Mouse (Mus musculus): Measurements from ENCODE around the gene Abcg5. TPM values are rescaled to one million over a fixed set of nuclear protein-coding genes. Genes with fewer than 3 reads are reported as not detected.

Gene Abcg5
- polyA plus RNA-seq, 1 experiment, result not detected

DNA sequence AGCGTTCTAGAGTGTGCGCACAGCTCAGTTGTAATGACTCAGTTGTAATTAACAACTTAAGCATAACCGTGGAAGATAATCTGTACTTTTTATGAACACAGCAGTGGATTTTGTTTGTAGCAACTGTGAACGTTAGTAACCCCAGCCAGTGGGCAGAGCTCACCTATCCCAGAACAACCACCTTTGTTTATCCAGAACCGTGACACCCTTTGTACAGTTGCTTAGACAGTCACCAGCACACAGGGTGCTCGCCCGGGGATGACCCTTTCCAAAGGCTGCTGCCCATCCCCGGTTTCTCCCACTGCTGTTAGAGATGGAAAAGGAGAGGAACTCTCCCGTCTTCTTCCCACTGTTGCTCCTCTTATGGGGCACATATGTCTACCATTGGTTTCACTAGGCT lies 29.3 kb downstream of the Abcg5 start:
- TF ChIP-seq CTCF (IDR thresholded peaks at IDR 0.05; ENCODE audit: low read depth, low read length) (no peak), POLR2A (IDR thresholded peaks at IDR 0.05; ENCODE audit: borderline replicate concordance, low read depth, low read length) (no peak)
- Histone ChIP-seq H3K4me3 (ENCODE audit: insufficient read depth, low read length) (no peak overlapping the region), H3K27ac (ENCODE audit: insufficient read depth, low read depth, low read length) (no peak overlapping the region), H3K4me1 (ENCODE audit: control insufficient read depth, insufficient read depth, low read length) (no peaks in the 10 kb centered on the region)

DNA sequence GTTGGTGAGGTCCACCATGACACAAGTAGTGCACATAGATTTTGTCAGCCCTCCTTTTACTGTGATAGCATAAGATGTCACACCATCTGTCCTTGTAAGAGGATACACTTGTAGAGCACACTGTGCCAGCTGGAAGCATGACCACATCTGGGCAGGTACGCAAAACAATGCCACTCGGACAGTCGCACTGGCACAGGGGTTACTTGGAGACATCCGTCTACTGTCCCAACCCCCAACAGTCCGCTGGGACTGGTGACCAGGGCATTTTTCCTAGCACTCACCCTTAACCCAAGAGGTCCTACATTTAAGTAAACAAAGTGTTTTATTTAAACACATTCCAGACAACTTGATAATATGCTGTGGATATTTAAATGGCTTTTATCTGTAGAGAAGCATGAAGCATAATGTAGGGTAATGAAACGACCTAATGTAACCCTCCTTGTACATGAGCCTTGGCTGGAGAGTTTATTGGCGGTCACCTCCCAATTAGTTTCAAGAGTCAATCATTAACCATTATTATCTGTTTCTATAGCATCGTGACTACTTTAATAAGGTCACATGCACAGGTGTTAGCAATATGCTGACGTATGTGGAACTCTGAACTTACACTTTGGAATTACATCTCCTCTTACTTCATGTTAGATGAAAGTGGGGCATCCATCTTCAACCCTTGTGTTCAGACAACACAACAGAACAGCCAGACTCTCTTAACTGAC lies 32.4 kb downstream of the Abcg5 start:
- Histone ChIP-seq H3K4me1 (ENCODE audit: control insufficient read depth, insufficient read depth, low read length) (peaks cover 17% of the 10 kb centered on the region), H3K27ac (ENCODE audit: insufficient read depth, low read depth, low read length) (no peak overlapping the region), H3K4me3 (ENCODE audit: insufficient read depth, low read length) (no peak overlapping the region)
- TF ChIP-seq POLR2A (IDR thresholded peaks at IDR 0.05; ENCODE audit: borderline replicate concordance, low read depth, low read length), result no peak
- TF ChIP-seq CTCF (IDR thresholded peaks at IDR 0.05; ENCODE audit: low read depth, low read length), result no peak

DNA sequence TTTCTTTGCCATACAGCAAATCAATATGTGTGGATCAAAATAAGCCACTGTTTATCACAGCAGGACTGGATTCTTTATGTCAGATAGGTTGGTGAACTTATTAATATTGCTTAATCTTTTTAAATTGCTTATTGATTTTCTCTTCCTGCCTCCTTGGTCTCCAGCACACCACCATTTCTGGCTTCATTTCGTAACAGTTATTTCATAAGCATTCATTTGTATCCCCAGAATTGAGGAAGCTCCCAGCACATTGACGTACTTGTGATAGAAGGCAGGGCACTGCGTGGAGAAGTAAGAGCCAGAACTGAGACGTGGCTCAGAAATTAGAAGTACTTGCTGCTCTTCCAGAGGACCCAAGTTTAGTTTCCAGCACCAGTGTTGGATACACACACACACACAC lies 35.2 kb downstream of the Abcg5 start:
- H3K4me1 ChIP-seq (ENCODE audit: control insufficient read depth, insufficient read depth, low read length), result peaks cover 17% of the 10 kb centered on the region
- TF ChIP-seq CTCF (IDR thresholded peaks at IDR 0.05; ENCODE audit: low read depth, low read length) (no peak), POLR2A (IDR thresholded peaks at IDR 0.05; ENCODE audit: borderline replicate concordance, low read depth, low read length) (no peak)
- 0 out of 2 replicates have a peak overlapping the region, but pooled peaks have one; percentile 34 for H3K27ac ChIP-seq (ENCODE audit: insufficient read depth, low read depth, low read length)
- H3K4me3 ChIP-seq (ENCODE audit: insufficient read depth, low read length), result no peak overlapping the region

DNA sequence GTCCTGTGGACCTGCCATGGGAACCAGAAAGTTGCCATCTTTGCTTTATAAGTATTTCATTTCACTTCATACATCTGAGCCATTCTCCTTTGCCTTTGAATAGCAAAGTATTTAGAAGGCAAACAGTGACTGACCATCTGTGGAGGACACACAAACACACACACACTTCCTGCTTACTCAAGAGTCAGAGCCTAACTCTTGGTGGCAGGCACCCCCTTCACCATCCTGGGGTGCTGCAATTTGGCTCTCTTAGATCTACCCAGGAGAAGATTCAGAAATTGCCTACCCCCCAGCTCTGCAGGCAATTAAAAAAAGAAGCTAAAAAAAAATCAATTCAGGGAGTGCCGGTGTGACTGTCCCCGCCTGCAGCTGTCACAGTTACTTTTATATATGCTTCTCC lies 36.3 kb downstream of the Abcg5 start:
- H3K4me3 ChIP-seq (ENCODE audit: insufficient read depth, low read length), result no peak overlapping the region

DNA sequence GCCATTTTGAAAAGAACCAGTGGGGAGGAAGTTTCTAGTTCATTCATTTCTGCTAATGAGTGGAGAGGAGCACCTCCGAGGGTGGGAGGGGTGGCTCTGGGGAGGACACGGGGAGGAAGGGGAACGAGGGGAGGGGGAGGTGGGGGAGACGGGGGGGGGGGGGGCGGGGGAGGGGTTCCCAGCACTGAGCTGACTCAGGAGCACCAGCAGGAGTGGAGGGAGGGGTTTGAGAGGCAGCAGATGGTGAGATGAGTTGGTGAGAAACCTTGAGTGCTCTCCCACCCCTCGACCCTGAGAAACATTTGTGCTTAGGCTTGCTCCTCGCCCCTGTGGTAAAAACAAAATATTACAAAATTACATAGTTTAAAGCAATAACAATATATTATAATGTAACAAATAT lies 36.9 kb downstream of the Abcg5 start:
- H3K4me3 ChIP-seq (ENCODE audit: insufficient read depth, low read length), result no peak overlapping the region
- peaks cover 17% of the 10 kb centered on the region for H3K4me1 ChIP-seq (ENCODE audit: control insufficient read depth, insufficient read depth, low read length)
- no peak for TF ChIP-seq CTCF (IDR thresholded peaks at IDR 0.05; ENCODE audit: low read depth, low read length)

More for the DNA sequence above, 36.3 kb downstream of the Abcg5 start:
- no peak overlapping the region for H3K27ac ChIP-seq (ENCODE audit: insufficient read depth, low read depth, low read length)
- peaks cover 17% of the 10 kb centered on the region for H3K4me1 ChIP-seq (ENCODE audit: control insufficient read depth, insufficient read depth, low read length)
- no peak for TF ChIP-seq CTCF (IDR thresholded peaks at IDR 0.05; ENCODE audit: low read depth, low read length)
- no peak for TF ChIP-seq POLR2A (IDR thresholded peaks at IDR 0.05; ENCODE audit: borderline replicate concordance, low read depth, low read length)

DNA sequence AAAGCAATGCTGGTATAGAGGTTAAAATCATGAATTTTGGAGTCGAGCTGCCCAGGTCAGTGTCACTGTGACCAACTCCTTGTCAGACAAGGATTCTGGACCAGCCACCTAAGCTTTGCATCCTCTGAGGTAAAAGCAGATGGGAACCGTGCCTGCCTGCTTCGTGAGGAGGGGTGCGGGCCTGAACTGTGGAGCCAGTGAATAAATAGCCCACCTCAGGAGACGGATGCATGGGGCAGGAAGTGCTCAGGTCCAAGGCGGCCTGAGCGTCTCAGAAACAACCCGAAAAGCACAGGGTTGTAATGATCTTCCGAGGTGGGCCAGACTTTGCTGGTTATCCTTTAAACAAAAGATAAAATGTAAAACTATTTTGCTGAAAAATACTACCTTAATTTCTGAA lies 37.7 kb downstream of the Abcg5 start:
- TF ChIP-seq CTCF (IDR thresholded peaks at IDR 0.05; ENCODE audit: low read depth, low read length) (no peak), POLR2A (IDR thresholded peaks at IDR 0.05; ENCODE audit: borderline replicate concordance, low read depth, low read length) (no peak)
- Histone ChIP-seq H3K4me1 (ENCODE audit: control insufficient read depth, insufficient read depth, low read length) (peaks cover 18% of the 10 kb centered on the region), H3K4me3 (ENCODE audit: insufficient read depth, low read length) (no peak overlapping the region), H3K27ac (ENCODE audit: insufficient read depth, low read depth, low read length) (no peak overlapping the region)

More for the DNA sequence above, 36.9 kb downstream of the Abcg5 start:
- H3K27ac ChIP-seq (ENCODE audit: insufficient read depth, low read depth, low read length), result no peak overlapping the region

DNA sequence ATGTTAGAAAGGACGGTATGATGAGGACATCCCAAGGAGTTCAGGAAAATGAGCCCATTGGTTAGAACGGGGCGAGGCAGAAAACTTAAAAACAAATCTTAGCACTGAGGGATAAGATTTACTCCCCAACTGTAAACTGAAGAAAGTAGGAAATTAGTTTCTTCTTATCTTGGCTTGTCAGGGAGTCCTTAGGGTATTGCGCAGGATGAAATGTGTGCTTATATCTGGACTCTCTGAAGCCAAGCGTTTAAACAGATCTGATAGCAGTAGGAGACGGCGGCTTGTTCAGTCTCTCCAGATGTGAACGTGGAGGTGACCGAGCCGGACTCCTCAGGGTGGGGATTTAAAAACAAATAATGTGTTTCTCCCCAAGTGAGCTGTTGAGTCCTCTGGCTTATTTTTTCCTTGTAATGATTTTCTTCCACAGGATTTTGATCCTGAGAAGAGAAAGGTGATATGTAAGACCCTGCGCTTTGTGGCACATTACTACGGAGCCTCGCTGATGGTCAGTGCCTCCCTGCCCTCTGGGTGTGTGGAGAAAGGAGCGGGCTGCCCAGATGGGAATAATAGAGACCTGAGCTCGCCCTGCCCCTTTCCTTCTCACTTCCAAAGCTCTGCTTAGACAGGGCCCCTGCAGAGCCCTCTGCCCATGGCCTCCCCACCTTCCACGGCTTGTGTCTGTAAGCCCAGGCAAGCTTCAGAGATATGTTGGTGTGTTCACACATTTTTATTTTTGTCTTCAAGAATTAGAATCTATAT lies 38.3 kb downstream of the Abcg5 start:
- peaks cover 22% of the 10 kb centered on the region for H3K4me1 ChIP-seq (ENCODE audit: control insufficient read depth, insufficient read depth, low read length)
- H3K27ac ChIP-seq (ENCODE audit: insufficient read depth, low read depth, low read length), result no peak overlapping the region
- TF ChIP-seq CTCF (IDR thresholded peaks at IDR 0.05; ENCODE audit: low read depth, low read length) (no peak), POLR2A (IDR thresholded peaks at IDR 0.05; ENCODE audit: borderline replicate concordance, low read depth, low read length) (no peak)
- no peak overlapping the region for H3K4me3 ChIP-seq (ENCODE audit: insufficient read depth, low read length)

DNA sequence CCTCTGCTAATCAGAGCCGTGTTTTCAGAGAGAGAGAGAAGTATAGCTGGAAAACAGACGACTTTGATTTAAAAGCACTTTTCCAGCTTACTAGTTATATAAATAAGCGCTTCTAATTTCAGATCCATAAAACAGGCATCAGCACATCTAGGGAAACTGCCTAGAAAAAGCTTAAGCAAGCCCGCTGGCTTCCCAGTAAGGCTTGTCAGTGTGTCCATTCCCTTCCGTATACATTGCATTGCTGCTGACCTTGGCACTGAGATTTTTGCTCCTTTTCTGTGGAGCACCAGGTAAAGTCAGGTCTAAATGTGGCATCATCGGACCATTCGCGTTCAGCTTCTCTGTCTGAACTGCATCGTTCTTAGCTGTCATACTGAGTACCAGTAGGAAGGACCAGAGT lies 40.5 kb downstream of the Abcg5 start:
- TF ChIP-seq CTCF (IDR thresholded peaks at IDR 0.05; ENCODE audit: low read depth, low read length) (no peak), POLR2A (IDR thresholded peaks at IDR 0.05; ENCODE audit: borderline replicate concordance, low read depth, low read length) (no peak)
- Histone ChIP-seq H3K4me3 (ENCODE audit: insufficient read depth, low read length) (no peak overlapping the region), H3K27ac (ENCODE audit: insufficient read depth, low read depth, low read length) (no peak overlapping the region)

DNA sequence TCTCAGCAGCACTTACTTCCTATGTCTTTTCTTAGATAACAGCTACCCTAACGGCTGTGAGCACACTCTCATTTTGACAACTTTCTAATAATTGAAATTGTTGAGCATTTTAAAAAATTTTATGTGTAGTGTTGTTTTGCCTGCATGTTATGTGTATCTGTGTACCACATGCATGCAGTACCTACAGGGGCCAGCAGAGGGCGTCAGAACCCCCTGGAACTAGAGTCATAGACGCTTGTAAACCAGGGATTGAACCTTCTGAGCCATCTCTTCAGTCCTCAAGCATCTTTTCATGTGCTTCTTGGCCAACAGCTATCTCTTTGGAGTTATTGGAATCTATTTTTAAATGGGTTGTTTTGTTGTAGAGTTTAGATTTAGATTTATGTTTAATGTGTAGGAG lies 40.9 kb downstream of the Abcg5 start:
- H3K4me1 ChIP-seq (ENCODE audit: control insufficient read depth, insufficient read depth, low read length), result peaks cover 29% of the 10 kb centered on the region
- H3K27ac ChIP-seq (ENCODE audit: insufficient read depth, low read depth, low read length), result no peak overlapping the region
- TF ChIP-seq POLR2A (IDR thresholded peaks at IDR 0.05; ENCODE audit: borderline replicate concordance, low read depth, low read length) (no peak), CTCF (IDR thresholded peaks at IDR 0.05; ENCODE audit: low read depth, low read length) (peak; percentile 85)
- no peak overlapping the region for H3K4me3 ChIP-seq (ENCODE audit: insufficient read depth, low read length)

More for the DNA sequence above, 40.5 kb downstream of the Abcg5 start:
- peaks cover 33% of the 10 kb centered on the region for H3K4me1 ChIP-seq (ENCODE audit: control insufficient read depth, insufficient read depth, low read length)

DNA sequence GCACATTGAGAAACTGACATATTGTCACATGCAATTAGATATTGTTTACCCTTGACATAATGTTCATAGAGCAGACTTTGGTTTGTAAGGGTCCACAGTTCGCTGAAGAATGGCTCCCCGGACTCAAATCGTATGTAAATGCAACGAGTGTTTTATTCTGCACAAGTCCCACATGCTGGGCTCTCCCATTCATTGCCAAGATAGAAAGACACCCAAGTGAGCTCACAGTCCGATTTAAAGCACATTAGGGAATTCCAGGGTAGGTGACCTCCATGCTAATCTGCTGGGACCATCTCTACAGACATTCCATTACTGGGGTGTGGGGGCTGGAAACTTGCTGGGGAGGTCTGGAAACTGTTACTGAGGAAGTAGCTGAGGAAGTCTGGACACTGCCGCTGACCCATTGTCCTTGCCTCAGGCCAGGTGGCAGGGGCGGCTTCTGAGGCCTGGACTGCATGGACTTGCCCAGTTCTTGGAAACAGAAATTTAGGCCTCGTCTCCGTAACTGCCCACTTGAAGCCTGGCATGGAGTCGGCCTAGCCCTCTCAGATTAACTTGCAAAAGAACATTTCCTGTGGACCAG lies 42.9 kb downstream of the Abcg5 start:
- Histone ChIP-seq H3K27ac (ENCODE audit: insufficient read depth, low read depth, low read length) (no peak overlapping the region), H3K4me1 (ENCODE audit: control insufficient read depth, insufficient read depth, low read length) (peaks cover 20% of the 10 kb centered on the region), H3K4me3 (ENCODE audit: insufficient read depth, low read length) (no peak overlapping the region)
- no peak for TF ChIP-seq CTCF (IDR thresholded peaks at IDR 0.05; ENCODE audit: low read depth, low read length)
- TF ChIP-seq POLR2A (IDR thresholded peaks at IDR 0.05; ENCODE audit: borderline replicate concordance, low read depth, low read length), result no peak
